8 mouse cellular contexts compared by ENCODE assay signal in the genomic region with DNA sequence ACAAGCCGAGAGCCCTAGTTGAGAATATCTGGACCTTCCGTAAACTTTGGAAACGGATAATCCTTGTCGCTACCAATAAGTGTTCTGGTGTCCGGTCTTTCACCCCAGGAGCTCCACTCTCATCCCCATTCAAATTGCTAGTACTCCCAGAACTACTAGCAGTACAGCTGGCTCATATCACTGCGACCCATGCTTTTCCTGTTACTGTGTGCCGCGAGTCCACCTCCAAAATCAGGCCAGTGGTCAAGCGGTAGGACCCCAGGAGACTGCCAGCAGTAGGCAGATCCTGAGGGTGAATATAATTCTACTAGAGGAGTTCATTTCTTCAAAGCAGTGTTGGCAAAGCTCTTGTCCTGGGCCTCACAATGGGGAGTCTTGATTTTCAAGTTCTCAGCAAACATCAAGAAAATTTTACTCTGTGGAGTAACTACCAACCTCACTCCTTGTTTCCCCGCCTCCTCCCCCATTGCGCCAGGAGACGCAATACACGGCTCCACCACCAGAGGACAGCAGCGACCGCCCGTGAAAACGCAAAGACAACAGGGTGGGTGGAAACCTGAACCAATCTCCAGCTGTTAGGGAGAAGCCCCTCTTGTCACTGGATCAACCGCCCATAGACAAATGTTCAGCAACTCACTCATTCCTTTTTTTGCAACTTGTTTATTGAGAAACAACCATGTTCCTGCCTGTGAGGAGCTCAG. TPM values are rescaled to one million over a fixed set of nuclear protein-coding genes. Genes with fewer than 3 reads are reported as not detected.
DNase-seq lines count a peak whose midpoint lies in the region; ATAC-seq and TF ChIP-seq lines count a peak whose summit lies in the region.

No protein-coding gene starts in this region.

- 19% methylated on average over 18 of the region's 18 CpGs for WGBS in hindbrain, embryonic 13.5 days

- no peaks in the 10 kb centered on the region for H3K27me3 ChIP-seq in hindbrain, embryonic 13.5 days

- peak; percentile 89 for DNase-seq in R1 (ENCODE audit: low read depth, low spot score)
- DNase-seq in cerebellum, postnatal 25 days: peak; percentile 92 to 93
- DNase-seq in frontal cortex, postnatal 25 days (ENCODE audit: low spot score in 2 of 2): peak; percentile 88 to 90
- DNase-seq in left cerebral cortex, adult 2 months (ENCODE audit: extremely low spot score in 1 of 2, low spot score in 2 of 2): peak; percentile 87 to 93
- peak; percentile 89 to 95 for DNase-seq in lung, postnatal 4 days
- DNase-seq in right cerebral cortex, adult 18-20 months: peak; percentile 86
- peak; percentile 80 for DNase-seq in urinary bladder, adult 2 months (ENCODE audit: low spot score)

- no peak; the same call in none of the 2 replicates for TF ChIP-seq CTCF in left cerebral cortex, adult 2 months (IDR thresholded peaks at IDR 0.05)

- peak overlapping the region; percentile 100; the same call in 1 of the 2 replicates for H3K9ac ChIP-seq in hindbrain, embryonic 13.5 days

- H3K9me3 ChIP-seq in hindbrain, embryonic 13.5 days: no peaks in the 10 kb centered on the region

- ATAC-seq in hindbrain, embryonic 13.5 days (ENCODE audit: low FRiP score): no peak

- H3K27ac ChIP-seq in hindbrain, embryonic 13.5 days: peak overlapping the region; percentile 100
- peak overlapping the region; percentile 95 for H3K27ac ChIP-seq in left cerebral cortex, adult 2 months

- peaks cover 76% of the 10 kb centered on the region for H3K4me1 ChIP-seq in hindbrain, embryonic 13.5 days (replicated peaks)

- intact Hi-C loops in left cerebral cortex, adult 2 months (cut with DNase I): loop anchor here (1.0 to 2.0 kb wide), 2 partner anchors 16 to 68 kb away; no protein-coding TSS in a partner anchor

- peaks cover 51% of the 10 kb centered on the region for H3K36me3 ChIP-seq in hindbrain, embryonic 13.5 days

- H3K4me2 ChIP-seq in hindbrain, embryonic 13.5 days: peak overlapping the region; percentile 100

- H3K4me3 ChIP-seq in hindbrain, embryonic 13.5 days: peak overlapping the region; percentile 76
- peak overlapping the region; percentile 11; the same call in 1 of the 2 replicates for H3K4me3 ChIP-seq in left cerebral cortex, adult 2 months

RNA-seq across cellular contexts. Expression of gene Rhof, which starts 0.7 kb away (rescaled TPM):
- polyA plus RNA-seq in hindbrain, embryonic 13.5 days (2015; fragmentation: Nextera tagmentation; extraction: Ambion mirVana): 5.1 and 5.8 TPM in 2 replicates
- total RNA-seq in left cerebral cortex, adult 2 months (2021): 10 to 100 TPM; 48.5 to 48.9 TPM
- 1.6 and 1.8 TPM in 2 replicates for polyA plus RNA-seq in urinary bladder, adult 2 months (2012; rRNA removed)

RNA-seq across cellular contexts. Expression of gene Setd1b, which starts 8.8 kb away (rescaled TPM):
- polyA plus RNA-seq in hindbrain, embryonic 13.5 days (2015; fragmentation: Nextera tagmentation; extraction: Ambion mirVana): 12.9 and 13.1 TPM in 2 replicates
- total RNA-seq in left cerebral cortex, adult 2 months (2021): 10 to 100 TPM; 32.4 to 42.2 TPM
- polyA plus RNA-seq in urinary bladder, adult 2 months (2012; rRNA removed): 3.1 and 10.4 TPM in 2 replicates

RNA-seq across cellular contexts. Expression of gene Psmd9, which starts 36.0 kb away (rescaled TPM):
- polyA plus RNA-seq in hindbrain, embryonic 13.5 days (2015; fragmentation: Nextera tagmentation; extraction: Ambion mirVana): 76.0 and 79.3 TPM in 2 replicates
- 10 to 100 TPM; 23.4 to 24.9 TPM for total RNA-seq in left cerebral cortex, adult 2 months (2021)
- 24.8 and 26.7 TPM in 2 replicates for polyA plus RNA-seq in urinary bladder, adult 2 months (2012; rRNA removed)

RNA-seq across cellular contexts. Expression of gene Hpd, which starts 49.3 kb away (rescaled TPM):
- not detected in 2 replicates for polyA plus RNA-seq in hindbrain, embryonic 13.5 days (2015; fragmentation: Nextera tagmentation; extraction: Ambion mirVana)
- not detected for total RNA-seq in left cerebral cortex, adult 2 months (2021)
- 0.27 and 0.45 TPM in 2 replicates for polyA plus RNA-seq in urinary bladder, adult 2 months (2012; rRNA removed)
